Mouse (Mus musculus) intestine, embryonic 15.5 days (tissue): Measurements from ENCODE around the gene Ptk7. TPM values are rescaled to one million over a fixed set of nuclear protein-coding genes. Genes with fewer than 3 reads are reported as not detected.

ENCODE experiments used
- ATAC-seq: fragments of 200-750 bp; cut with Nextera tagmentation; 2 replicates; pipeline ENCODE4 v1.8.0; 2017; ENCODE audit warnings: moderate TSS enrichment, moderate library complexity
- H3K27ac ChIP-seq: fragments of 300-500 bp; sonication (generic); 2 replicates; pipeline ENCODE4 v1.5.1; 2015; ENCODE audit warnings: mild to moderate bottlenecking, inconsistent platforms
- H3K27me3 ChIP-seq: fragments of 300-500 bp; sonication (generic); replicated peaks from 2 replicates; pipeline ENCODE4 v1.6.1; 2015; ENCODE audit warnings: inconsistent platforms
- H3K36me3 ChIP-seq: fragments of 300-500 bp; sonication (generic); 2 replicates; pipeline ENCODE4 v1.6.1; 2015; ENCODE audit warnings: inconsistent platforms
- H3K4me1 ChIP-seq: fragments of 300-500 bp; sonication (generic); replicated peaks from 2 replicates; pipeline ENCODE4 v1.6.1; 2015; ENCODE audit warnings: inconsistent platforms
- H3K4me2 ChIP-seq: fragments of 300-500 bp; sonication (generic); replicated peaks from 2 replicates; pipeline ENCODE4 v1.6.1; 2015; ENCODE audit warnings: mild to moderate bottlenecking, inconsistent platforms
- H3K4me3 ChIP-seq: fragments of 300-500 bp; sonication (generic); replicated peaks from 2 replicates; pipeline ENCODE4 v1.5.1; 2015; ENCODE audit warnings: inconsistent platforms
- H3K9ac ChIP-seq: fragments of 300-500 bp; sonication (generic); 2 replicates; pipeline ENCODE4 v1.6.1; 2015; ENCODE audit warnings: inconsistent platforms
- H3K9me3 ChIP-seq: fragments of 300-500 bp; sonication (generic); 2 replicates; pipeline ENCODE4 v1.6.1; 2016; ENCODE audit warnings: inconsistent platforms
- WGBS: fragments of 180-500 bp; shearing (Covaris S2); methylation state at CpG from one replicate; pipeline ENCODE4 v1.1.7; 2015; 5-methylcytosine and 5-hydroxymethylcytosine counted together
- polyA plus RNA-seq: library from polyadenylated mRNA; unstranded; fragments of >200 nt; fragmentation: Nextera tagmentation; extraction: Ambion mirVana; gene quantifications from 2 replicates; pipeline ENCODE4 v1.2.1, GENCODE M21; 2015

The Ptk7 gene
- polyA plus RNA-seq, 1 experiment from 2014 or later: 66.2 TPM

- no peaks in the 10 kb centered on the region for H3K9me3 ChIP-seq
- no peak overlapping the region for H3K9ac ChIP-seq
- H3K36me3 ChIP-seq: peaks cover 29% of the 10 kb centered on the region
- H3K27ac ChIP-seq: no peak overlapping the region
- no peak overlapping the region for H3K4me2 ChIP-seq
- H3K27me3 ChIP-seq: no peaks in the 10 kb centered on the region
- no peak for ATAC-seq
- H3K4me3 ChIP-seq: no peak overlapping the region
- H3K4me1 ChIP-seq: peaks cover 29% of the 10 kb centered on the region
- 90% methylated on average over 6 of the region's 6 CpGs for WGBS
Measured at GRCm38 (mm10) chr17:46551369-46551768, 77.9 kb downstream of the Ptk7 start.

- ATAC-seq: no peak
- Histone ChIP-seq H3K4me2 (no peak overlapping the region), H3K27ac (no peak overlapping the region), H3K36me3 (peaks cover 29% of the 10 kb centered on the region), H3K4me3 (no peak overlapping the region), H3K27me3 (no peaks in the 10 kb centered on the region), H3K9ac (no peak overlapping the region), H3K9me3 (no peaks in the 10 kb centered on the region), H3K4me1 (peaks cover 34% of the 10 kb centered on the region)
- WGBS: 86% methylated on average over 7 of the region's 7 CpGs
Measured at GRCm38 (mm10) chr17:46550904-46551303, 78.4 kb downstream of the Ptk7 start.

GRCm38 (mm10) chr17:46549642-46550041 is 79.7 kb downstream of the Ptk7 start:
- H3K36me3 ChIP-seq: peaks cover 29% of the 10 kb centered on the region

DNA sequence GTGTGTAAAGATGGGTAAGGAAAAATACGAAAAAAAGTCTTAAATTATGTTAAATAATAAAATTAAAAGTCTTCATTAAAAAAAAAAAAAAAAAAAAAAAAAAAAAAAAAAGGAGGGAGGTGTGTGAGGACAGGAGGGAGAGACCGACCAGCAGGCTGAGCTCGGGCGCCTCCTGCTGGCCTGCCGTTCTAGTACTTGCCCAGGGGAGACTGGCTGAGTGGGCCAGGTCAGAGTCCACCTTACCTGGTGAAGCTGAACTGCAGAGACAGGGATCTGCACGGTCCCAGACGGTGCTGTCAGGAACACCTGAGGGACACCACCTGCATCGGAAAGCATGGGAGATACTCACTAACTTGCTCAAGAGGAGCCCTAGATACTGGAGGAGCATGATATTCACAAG is 80.1 kb downstream of the Ptk7 start:
- Histone ChIP-seq H3K27ac (no peak overlapping the region), H3K4me1 (peaks cover 33% of the 10 kb centered on the region), H3K4me2 (no peak overlapping the region), H3K36me3 (peaks cover 29% of the 10 kb centered on the region), H3K9ac (no peak overlapping the region), H3K4me3 (no peak overlapping the region), H3K27me3 (no peaks in the 10 kb centered on the region), H3K9me3 (no peaks in the 10 kb centered on the region)
- WGBS: 29% methylated on average over 8 of the region's 8 CpGs
- no peak for ATAC-seq

More at GRCm38 (mm10) chr17:46549642-46550041, 79.7 kb downstream of the Ptk7 start:
- no peak overlapping the region for H3K27ac ChIP-seq
- ATAC-seq: no peak
- H3K4me3 ChIP-seq: no peak overlapping the region
- 87% methylated on average over 9 of the region's 9 CpGs for WGBS
- no peaks in the 10 kb centered on the region for H3K9me3 ChIP-seq
- no peak overlapping the region for H3K9ac ChIP-seq
- peaks cover 37% of the 10 kb centered on the region for H3K4me1 ChIP-seq
- H3K4me2 ChIP-seq: no peak overlapping the region
- H3K27me3 ChIP-seq: no peaks in the 10 kb centered on the region

GRCm38 (mm10) chr17:46548741-46549140 is 80.6 kb downstream of the Ptk7 start:
- Histone ChIP-seq H3K9me3 (no peaks in the 10 kb centered on the region), H3K4me1 (peaks cover 29% of the 10 kb centered on the region), H3K27ac (no peak overlapping the region), H3K27me3 (no peaks in the 10 kb centered on the region), H3K4me3 (no peak overlapping the region), H3K4me2 (no peak overlapping the region), H3K9ac (no peak overlapping the region), H3K36me3 (peaks cover 29% of the 10 kb centered on the region)
- WGBS: 66% methylated on average over 11 of the region's 11 CpGs
- ATAC-seq: no peak

DNA sequence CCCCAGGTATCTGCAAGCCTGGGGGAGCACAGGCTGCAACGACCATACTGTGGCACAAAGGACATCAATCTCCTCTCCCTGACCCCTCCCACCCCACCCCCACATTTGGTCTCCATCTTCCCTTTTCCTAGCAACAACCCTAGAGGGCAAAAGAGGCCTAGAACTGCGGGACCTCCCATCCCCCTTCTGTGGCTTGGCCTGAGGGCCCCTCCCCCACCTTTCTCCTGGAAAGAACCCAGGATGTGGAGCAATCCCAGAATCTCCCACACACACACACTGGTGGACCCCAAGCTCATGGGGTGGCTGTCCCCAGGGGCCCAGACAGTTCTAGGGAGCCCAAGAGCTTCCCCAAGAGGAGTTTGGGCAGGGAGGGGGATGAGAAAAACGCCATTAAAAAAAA is 81.4 kb downstream of the Ptk7 start:
- Histone ChIP-seq H3K27ac (no peak overlapping the region), H3K9ac (no peak overlapping the region), H3K9me3 (no peaks in the 10 kb centered on the region), H3K27me3 (no peaks in the 10 kb centered on the region), H3K4me3 (no peak overlapping the region), H3K4me1 (peaks cover 21% of the 10 kb centered on the region), H3K4me2 (no peak overlapping the region), H3K36me3 (peaks cover 29% of the 10 kb centered on the region)
- WGBS: 34% methylated on average over 3 of the region's 3 CpGs
- ATAC-seq: no peak

DNA sequence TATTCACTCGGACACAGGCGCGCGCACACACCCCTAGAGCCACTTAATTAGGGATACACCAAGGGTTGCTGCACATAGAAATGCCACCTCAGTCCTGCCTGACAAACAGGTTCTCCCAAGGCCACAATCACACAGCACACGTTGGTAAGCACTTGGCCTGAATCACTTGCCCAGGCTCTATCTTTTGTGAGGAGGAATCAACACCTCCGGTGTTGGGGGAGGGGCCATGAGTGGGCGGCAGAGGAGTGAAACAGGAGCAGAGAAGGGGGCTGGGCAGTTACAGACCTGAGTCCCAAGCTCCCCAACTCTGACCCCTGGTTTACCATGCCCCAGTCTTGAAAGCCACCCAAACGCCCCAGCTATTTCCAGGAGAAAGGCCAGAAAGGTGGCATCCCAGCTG is 82.3 kb downstream of the Ptk7 start:
- Histone ChIP-seq H3K4me1 (peaks cover 21% of the 10 kb centered on the region), H3K36me3 (peaks cover 29% of the 10 kb centered on the region), H3K4me3 (no peak overlapping the region), H3K27ac (no peak overlapping the region), H3K9me3 (no peaks in the 10 kb centered on the region), H3K9ac (no peak overlapping the region), H3K4me2 (0 out of 2 replicates have a peak overlapping the region, but pooled peaks have one; percentile 95), H3K27me3 (no peaks in the 10 kb centered on the region)
- 37% methylated on average over 8 of the region's 8 CpGs for WGBS
- ATAC-seq: no peak

DNA sequence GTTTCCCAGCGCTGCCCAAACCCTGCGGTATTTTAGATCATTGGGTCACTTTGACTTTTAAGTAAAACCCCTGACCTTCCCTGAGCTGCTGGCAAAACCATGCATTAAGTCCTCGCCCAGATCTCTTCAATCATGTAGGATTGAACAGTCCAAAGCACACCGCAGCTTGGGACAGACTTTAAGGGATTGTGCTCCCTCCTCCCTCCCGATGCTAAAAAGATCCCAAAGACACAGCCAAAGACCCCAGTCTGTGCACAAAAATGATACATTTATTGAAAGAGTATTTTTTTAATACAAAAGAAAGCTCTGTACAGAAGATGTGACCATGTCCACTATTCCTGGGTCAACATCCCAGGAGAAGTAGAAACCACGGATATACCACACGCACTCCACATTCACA is 82.7 kb downstream of the Ptk7 start:
- Histone ChIP-seq H3K9me3 (no peaks in the 10 kb centered on the region), H3K4me3 (peak overlapping the region; percentile 58), H3K4me1 (peaks cover 19% of the 10 kb centered on the region), H3K36me3 (peaks cover 27% of the 10 kb centered on the region), H3K9ac (peak overlapping the region; percentile 55; the same call in 1 of the 2 replicates), H3K27me3 (no peaks in the 10 kb centered on the region), H3K27ac (no peak overlapping the region), H3K4me2 (peak overlapping the region; percentile 95)
- 28% methylated on average over 7 of the region's 7 CpGs for WGBS
- ATAC-seq: no peak

DNA sequence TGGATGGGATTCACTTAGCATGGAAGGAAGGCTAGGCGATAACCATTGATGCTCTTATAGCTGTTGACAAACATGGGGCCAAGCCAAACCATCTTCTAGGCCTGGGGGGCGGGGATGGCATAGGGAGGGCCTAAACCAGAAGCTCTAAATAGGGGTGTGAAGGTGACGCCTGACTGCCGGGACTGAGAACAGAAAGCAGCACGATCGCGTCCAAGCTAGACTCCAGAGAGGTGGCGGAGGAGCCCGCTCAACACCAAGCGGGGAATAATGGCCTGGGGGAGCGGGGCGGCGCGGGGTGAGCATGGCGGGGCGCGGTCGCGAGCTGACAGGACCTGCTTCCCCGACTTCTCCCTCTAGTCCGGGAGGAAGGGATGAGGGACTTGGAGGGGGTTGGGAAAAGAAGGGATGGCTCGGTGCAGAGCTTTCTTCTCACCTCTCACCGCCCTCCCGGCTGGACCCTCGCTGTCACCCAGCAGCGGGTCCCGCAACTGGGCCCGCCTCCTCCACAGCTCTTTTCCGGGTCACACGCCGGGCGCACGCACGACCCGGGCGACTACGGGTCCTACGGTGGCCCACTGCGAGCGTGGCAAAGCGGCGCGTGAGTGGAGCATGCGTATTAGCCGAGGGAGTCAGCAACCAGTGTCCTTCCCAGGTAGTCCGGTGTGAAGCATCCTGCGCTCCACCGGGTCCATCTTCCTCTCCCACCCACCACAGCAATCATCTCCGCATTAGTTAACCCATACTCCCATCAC is 83.3 kb downstream of the Ptk7 start, which contains the start of gene Cul9:
Cul9 (minus strand) TSS at position 576 of the 752 bp plus-strand sequence.
- ATAC-seq: peak; percentile 50
- Histone ChIP-seq H3K27me3 (no peaks in the 10 kb centered on the region), H3K9me3 (no peaks in the 10 kb centered on the region), H3K36me3 (peaks cover 20% of the 10 kb centered on the region), H3K27ac (no peak within 1 kb of the TSS), H3K4me3 (peak within 1 kb of the TSS; percentile 58), H3K4me2 (peak within 1 kb of the TSS; percentile 95), H3K4me1 (peaks cover 18% of the 10 kb centered on the region), H3K9ac (peak within 1 kb of the TSS; percentile 55)
- 5% methylated on average over 49 of the region's 49 CpGs for WGBS

DNA sequence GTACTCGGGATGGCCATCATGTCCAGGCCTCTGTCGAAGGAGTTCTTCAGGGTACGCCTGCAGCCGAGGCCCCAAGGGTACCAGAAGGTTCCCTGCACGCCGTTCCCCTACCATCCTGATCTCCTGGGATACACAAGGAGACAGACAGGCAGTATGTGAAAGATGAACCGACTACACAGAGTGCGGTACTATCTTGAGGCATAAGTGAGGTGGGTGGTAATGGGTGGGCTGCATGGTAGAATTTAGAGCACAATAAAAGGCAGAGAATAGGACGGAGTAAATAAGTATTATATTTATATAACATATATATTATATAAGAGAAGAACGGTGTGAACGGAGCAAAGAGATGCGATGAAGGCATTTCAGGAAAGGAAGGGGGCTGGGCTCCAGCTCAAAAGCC is 85.6 kb downstream of the Ptk7 start:
- no peak overlapping the region for H3K4me2 ChIP-seq
- peaks cover 16% of the 10 kb centered on the region for H3K4me1 ChIP-seq
- peaks cover 4% of the 10 kb centered on the region for H3K36me3 ChIP-seq
- no peak overlapping the region for H3K4me3 ChIP-seq
- ATAC-seq: no peak
- no peak overlapping the region for H3K9ac ChIP-seq
- no peaks in the 10 kb centered on the region for H3K9me3 ChIP-seq
- H3K27me3 ChIP-seq: no peaks in the 10 kb centered on the region
- H3K27ac ChIP-seq: no peak overlapping the region
- 91% methylated on average over 12 of the region's 12 CpGs for WGBS

DNA sequence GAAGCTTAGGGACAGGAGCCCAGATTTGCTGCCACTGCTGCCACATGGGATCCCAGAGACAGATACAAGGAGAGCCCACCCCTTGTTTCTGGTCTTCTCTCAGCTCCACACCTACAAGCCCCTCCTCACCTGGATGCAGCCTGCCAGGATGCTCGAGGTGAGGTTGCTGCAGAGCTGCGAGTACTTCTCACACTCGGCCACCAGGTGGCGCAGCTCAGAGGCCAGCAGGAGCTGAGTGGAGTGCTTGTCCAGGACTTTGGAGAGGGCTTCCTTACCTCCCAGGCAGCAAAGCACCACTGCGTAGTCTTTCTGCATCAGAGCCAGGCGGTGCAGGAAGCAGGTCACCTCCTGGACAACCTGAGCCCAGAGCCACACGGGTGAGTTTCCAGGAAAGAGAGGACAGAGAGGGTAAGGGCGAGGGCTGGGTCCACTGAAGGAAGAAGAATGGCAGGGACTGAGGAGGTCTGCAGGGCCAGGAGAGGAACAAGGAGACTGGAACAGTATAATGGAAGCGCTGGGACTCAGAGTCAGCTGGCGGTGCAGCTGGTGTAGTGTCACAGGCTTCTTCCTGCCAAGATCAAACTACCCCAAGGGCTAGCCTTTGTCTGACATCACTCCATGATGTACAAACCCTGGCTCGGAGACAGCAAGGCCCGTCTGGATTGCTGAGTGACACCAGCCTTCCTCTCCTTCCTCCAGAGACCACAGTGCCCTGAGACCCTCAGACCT is 103.6 kb downstream of the Ptk7 start:
- Histone ChIP-seq H3K36me3 (no peaks in the 10 kb centered on the region), H3K9ac (no peak overlapping the region), H3K4me1 (no peaks in the 10 kb centered on the region), H3K9me3 (no peaks in the 10 kb centered on the region), H3K4me3 (no peak overlapping the region), H3K27me3 (peaks cover 19% of the 10 kb centered on the region), H3K4me2 (no peak overlapping the region), H3K27ac (no peak overlapping the region)
- peak; percentile 76 for ATAC-seq
- WGBS: 39% methylated on average over 12 of the region's 12 CpGs

GRCm38 (mm10) chr17:46525065-46525464 is 104.2 kb downstream of the Ptk7 start:
- H3K4me1 ChIP-seq: 0 out of 2 replicates have a peak, but pooled peaks cover 2% of the 10 kb centered on the region
- H3K4me2 ChIP-seq: no peak overlapping the region
- no peak overlapping the region for H3K4me3 ChIP-seq
- H3K9ac ChIP-seq: no peak overlapping the region
- H3K27ac ChIP-seq: no peak overlapping the region
- no peak for ATAC-seq
- 76% methylated on average over 10 of the region's 10 CpGs for WGBS
- H3K27me3 ChIP-seq: peaks cover 25% of the 10 kb centered on the region
- no peaks in the 10 kb centered on the region for H3K36me3 ChIP-seq
- no peaks in the 10 kb centered on the region for H3K9me3 ChIP-seq
